Mouse (Mus musculus) forebrain, embryonic 12.5 days (tissue): ENCODE measurements around the gene Zfp108. TPM values are rescaled to one million over a fixed set of nuclear protein-coding genes. Genes with fewer than 3 reads are reported as not detected.
"Not testable (repeated sequence)": the region's sequence is repeated elsewhere in the genome, so short reads cannot be mapped to it uniquely, and the experiment has no call there.

ENCODE experiments used
- ATAC-seq: fragments of 200-750 bp; cut with Nextera tagmentation; 2 replicates; pipeline ENCODE4 v1.8.0; 2017; ENCODE audit warnings: moderate TSS enrichment; ENCODE audit not compliant: low FRiP score
- H3K27ac ChIP-seq: fragments of 300-500 bp; sonication (generic); 2 replicates; pipeline ENCODE4 v1.5.1; 2016; ENCODE audit warnings: mild to moderate bottlenecking
- H3K27me3 ChIP-seq: fragments of 300-500 bp; sonication (generic); 2 replicates; pipeline ENCODE4 v1.6.1; 2016; ENCODE audit warnings: mild to moderate bottlenecking
- H3K36me3 ChIP-seq: fragments of 300-500 bp; sonication (generic); replicated peaks from 2 replicates; pipeline ENCODE4 v1.6.1; 2016; ENCODE audit warnings: mild to moderate bottlenecking
- H3K4me1 ChIP-seq: fragments of 300-500 bp; sonication (generic); 2 replicates; pipeline ENCODE4 v1.6.1; 2016
- H3K4me2 ChIP-seq: fragments of 300-500 bp; sonication (generic); 2 replicates; pipeline ENCODE4 v1.6.1; 2016; ENCODE audit warnings: mild to moderate bottlenecking, moderate library complexity
- H3K4me3 ChIP-seq: fragments of 300-500 bp; sonication (generic); replicated peaks from 2 replicates; pipeline ENCODE4 v1.5.1; 2016; ENCODE audit warnings: mild to moderate bottlenecking
- H3K9ac ChIP-seq: fragments of 300-500 bp; sonication (generic); 2 replicates; pipeline ENCODE4 v1.6.1; 2016; ENCODE audit warnings: mild to moderate bottlenecking
- H3K9me3 ChIP-seq: fragments of 300-500 bp; sonication (generic); 2 replicates; pipeline ENCODE4 v1.6.1; 2016
- WGBS: fragments of 180-500 bp; shearing (Covaris S2); methylation state at CpG from one replicate; pipeline ENCODE4 v1.1.7; 2016; 5-methylcytosine and 5-hydroxymethylcytosine counted together
- polyA plus RNA-seq: library from polyadenylated mRNA; unstranded; fragments of >200 nt; fragmentation: Nextera tagmentation; extraction: Ambion mirVana; gene quantifications from 2 replicates; pipeline ENCODE4 v1.2.1, GENCODE M21; 2016

Gene Zfp108
- polyA plus RNA-seq, 1 experiment from 2014 or later, result 3.2 TPM

GRCm38 (mm10) chr7:24268176-24269155, 13.9 kb downstream of the Zfp108 start:
- WGBS, result 67% methylated on average over 24 of the region's 24 CpGs
- no peak for ATAC-seq

DNA sequence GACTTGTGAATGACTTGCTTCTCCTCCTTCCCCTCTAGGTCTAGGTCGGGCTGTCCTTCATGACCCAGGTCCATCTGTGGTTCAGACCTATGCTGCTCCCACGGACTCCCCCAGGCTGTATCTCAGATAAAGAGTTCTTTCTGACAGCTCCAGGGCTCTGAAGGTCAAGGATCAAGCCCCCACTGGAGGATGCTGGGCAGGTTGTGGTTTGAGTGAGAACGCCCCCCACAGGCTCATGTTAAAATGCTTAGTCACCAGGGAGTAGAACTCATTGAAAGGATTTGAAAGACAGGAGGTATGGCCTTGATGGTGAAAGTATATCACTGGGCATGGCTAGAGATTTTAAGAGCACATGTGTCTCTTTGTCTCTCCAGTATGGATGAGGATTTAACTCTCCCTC, 14.7 kb downstream of the Zfp108 start:
- H3K27me3 ChIP-seq, result no peaks in the 10 kb centered on the region
- no peaks in the 10 kb centered on the region for H3K9me3 ChIP-seq
- H3K27ac ChIP-seq, result no peak overlapping the region
- peak overlapping the region; percentile 72; the same call in 1 of the 2 replicates for H3K4me2 ChIP-seq
- peaks cover 9% of the 10 kb centered on the region; the same call in 1 of the 2 replicates for H3K4me1 ChIP-seq
- no peak for ATAC-seq
- no peak overlapping the region for H3K4me3 ChIP-seq
- 83% methylated on average over 3 of the region's 3 CpGs for WGBS
- peaks cover 9% of the 10 kb centered on the region for H3K36me3 ChIP-seq
- no peak overlapping the region for H3K9ac ChIP-seq

More at GRCm38 (mm10) chr7:24268176-24269155, 13.9 kb downstream of the Zfp108 start:
- no peaks in the 10 kb centered on the region for H3K9me3 ChIP-seq
- no peak overlapping the region for H3K4me2 ChIP-seq
- no peaks in the 10 kb centered on the region for H3K27me3 ChIP-seq
- peaks cover 1% of the 10 kb centered on the region for H3K36me3 ChIP-seq
- H3K27ac ChIP-seq, result peak overlapping the region; percentile 13; the same call in 1 of the 2 replicates
- no peak overlapping the region for H3K9ac ChIP-seq
- no peak overlapping the region for H3K4me3 ChIP-seq
- peaks cover 9% of the 10 kb centered on the region; the same call in 1 of the 2 replicates for H3K4me1 ChIP-seq

- peak overlapping the region; percentile 77; the same call in 1 of the 2 replicates for H3K9ac ChIP-seq
- H3K4me2 ChIP-seq, result peak overlapping the region; percentile 72
- H3K27me3 ChIP-seq, result no peaks in the 10 kb centered on the region
- H3K36me3 ChIP-seq, result peaks cover 14% of the 10 kb centered on the region
- H3K4me1 ChIP-seq, result peaks cover 9% of the 10 kb centered on the region; the same call in 1 of the 2 replicates
- ATAC-seq, result peak; percentile 49; the same call in 1 of the 2 replicates
- H3K9me3 ChIP-seq, result no peaks in the 10 kb centered on the region
- no peak overlapping the region for H3K27ac ChIP-seq
- 35% methylated on average over 7 of the region's 7 CpGs for WGBS
- H3K4me3 ChIP-seq, result peak overlapping the region; percentile 61
Observed at GRCm38 (mm10) chr7:24269667-24270287, 15.2 kb downstream of the Zfp108 start.

DNA sequence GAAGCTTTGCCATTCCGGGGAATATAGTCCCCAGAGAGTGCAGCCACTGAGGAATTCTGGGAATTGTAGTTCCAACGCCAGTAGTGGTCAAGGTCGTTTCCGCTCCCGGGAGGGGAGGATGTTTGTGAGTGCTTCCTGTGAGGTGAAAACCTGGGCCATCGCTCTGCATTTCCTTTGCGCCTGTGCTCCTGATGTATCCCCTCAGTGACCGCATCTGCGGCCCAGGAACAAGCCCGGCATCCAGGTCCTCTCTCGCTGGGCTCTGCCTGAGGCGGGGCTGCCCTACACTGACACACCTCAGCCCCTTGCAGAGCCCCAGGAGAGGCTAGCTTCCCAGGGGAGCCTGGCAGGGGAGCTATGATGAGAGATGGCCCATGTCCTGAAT, 15.7 kb downstream of the Zfp108 start, which contains the start of gene Zfp93:
Zfp93 (plus strand) TSS at position 133 of the 385 bp plus-strand sequence.
- Histone ChIP-seq H3K4me3 (peak within 1 kb of the TSS; percentile 61), H3K9me3 (no peaks in the 10 kb centered on the region), H3K27ac (peak within 1 kb of the TSS; percentile 77), H3K27me3 (no peaks in the 10 kb centered on the region), H3K4me2 (peak within 1 kb of the TSS; percentile 72), H3K4me1 (peaks cover 9% of the 10 kb centered on the region; the same call in 1 of the 2 replicates), H3K36me3 (peaks cover 19% of the 10 kb centered on the region), H3K9ac (peak within 1 kb of the TSS; percentile 77)
- peak; percentile 93 for ATAC-seq
- WGBS, result under 1% methylated on average over 12 of the region's 12 CpGs

- H3K4me1 ChIP-seq, result peaks cover 9% of the 10 kb centered on the region; the same call in 1 of the 2 replicates
- H3K27ac ChIP-seq, result no peak overlapping the region
- H3K9me3 ChIP-seq, result no peaks in the 10 kb centered on the region
- ATAC-seq, result no peak
- H3K27me3 ChIP-seq, result no peaks in the 10 kb centered on the region
- H3K36me3 ChIP-seq, result peaks cover 28% of the 10 kb centered on the region
- H3K9ac ChIP-seq, result no peak overlapping the region
- 96% methylated on average over 6 of the region's 6 CpGs for WGBS
- H3K4me2 ChIP-seq, result no peak overlapping the region
- H3K4me3 ChIP-seq, result no peak overlapping the region; the same call in 1 of the 2 replicates
Observed at GRCm38 (mm10) chr7:24271191-24271590, 16.6 kb downstream of the Zfp108 start.

GRCm38 (mm10) chr7:24274456-24274855, 19.9 kb downstream of the Zfp108 start:
- Histone ChIP-seq H3K9ac (no peak overlapping the region), H3K27me3 (no peaks in the 10 kb centered on the region), H3K36me3 (peaks cover 33% of the 10 kb centered on the region), H3K4me3 (no peak overlapping the region), H3K4me1 (peaks cover 9% of the 10 kb centered on the region; the same call in 1 of the 2 replicates), H3K4me2 (no peak overlapping the region), H3K27ac (no peak overlapping the region), H3K9me3 (no peaks in the 10 kb centered on the region)
- ATAC-seq, result no peak
- 94% methylated on average over 4 of the region's 4 CpGs for WGBS

DNA sequence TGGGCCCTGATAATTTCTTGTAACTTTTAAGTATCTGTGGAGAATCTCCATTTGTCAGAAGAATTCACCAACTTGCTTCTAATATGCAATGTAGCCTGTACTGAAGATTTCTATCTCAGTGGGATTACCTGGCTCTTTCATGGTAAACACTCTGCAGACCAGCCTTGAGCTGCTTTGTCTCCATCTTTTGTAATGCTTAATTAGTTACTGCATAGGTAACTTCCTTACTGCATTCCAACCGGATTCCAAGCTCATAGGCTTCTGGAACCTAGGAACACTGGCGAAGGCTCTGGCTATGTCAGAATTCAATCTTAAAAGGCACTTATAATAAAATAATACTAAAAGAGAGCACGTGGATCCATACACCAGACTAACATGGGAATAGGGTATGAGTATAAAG, 24.2 kb downstream of the Zfp108 start:
- H3K27ac ChIP-seq, H3K27me3 ChIP-seq, H3K9me3 ChIP-seq, ATAC-seq, H3K4me2 ChIP-seq, H3K4me1 ChIP-seq, H3K4me3 ChIP-seq, H3K9ac ChIP-seq: not testable (repeated sequence)
- H3K36me3 ChIP-seq, result peaks cover 28% of the 10 kb centered on the region
- 81% methylated on average over 3 of the region's 3 CpGs for WGBS

- no peaks in the 10 kb centered on the region for H3K27me3 ChIP-seq
- H3K27ac ChIP-seq, result no peak overlapping the region
- peaks cover 14% of the 10 kb centered on the region for H3K36me3 ChIP-seq
- WGBS, result 67% methylated on average over 10 of the region's 10 CpGs
- H3K9ac ChIP-seq, result no peak overlapping the region
- H3K4me2 ChIP-seq, result no peak overlapping the region
- no peak for ATAC-seq
- no peak overlapping the region for H3K4me3 ChIP-seq
- no peaks in the 10 kb centered on the region for H3K4me1 ChIP-seq
- H3K9me3 ChIP-seq, result no peaks in the 10 kb centered on the region
Observed at GRCm38 (mm10) chr7:24280031-24280857, 25.6 kb downstream of the Zfp108 start.

GRCm38 (mm10) chr7:24280858-24281145, 26.2 kb downstream of the Zfp108 start:
- Histone ChIP-seq H3K9me3 (no peaks in the 10 kb centered on the region), H3K4me2 (no peak overlapping the region), H3K4me3 (no peak overlapping the region), H3K9ac (no peak overlapping the region), H3K27ac (no peak overlapping the region), H3K27me3 (no peaks in the 10 kb centered on the region), H3K36me3 (peaks cover 9% of the 10 kb centered on the region), H3K4me1 (no peaks in the 10 kb centered on the region)
- 48% methylated on average over 4 of the region's 4 CpGs for WGBS
- no peak for ATAC-seq

DNA sequence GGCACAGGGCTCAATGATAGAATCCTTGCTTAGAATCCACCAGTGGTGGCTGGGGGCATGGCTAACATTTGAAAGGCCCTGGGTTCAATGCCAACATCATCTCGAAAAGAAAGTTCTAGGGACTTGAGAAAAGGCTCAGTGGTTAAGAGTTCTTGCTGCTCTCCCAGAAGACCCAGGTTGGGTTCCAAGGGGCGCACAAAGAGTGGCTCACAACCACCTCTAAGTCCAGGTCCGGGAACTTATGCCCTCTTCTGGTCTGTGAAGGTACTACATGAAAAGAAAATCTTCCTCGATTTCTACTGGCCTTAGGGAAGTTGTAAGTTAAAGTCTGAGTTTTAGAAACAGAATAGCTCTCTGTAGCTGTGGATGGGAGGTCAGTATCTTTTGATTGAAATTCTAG, 31.5 kb downstream of the Zfp108 start:
- Histone ChIP-seq H3K4me2 (no peak overlapping the region), H3K9ac (no peak overlapping the region), H3K36me3 (peaks cover 37% of the 10 kb centered on the region), H3K4me3 (no peak overlapping the region), H3K9me3 (no peaks in the 10 kb centered on the region), H3K27ac (no peak overlapping the region), H3K27me3 (no peaks in the 10 kb centered on the region), H3K4me1 (no peaks in the 10 kb centered on the region)
- 51% methylated on average over 4 of the region's 4 CpGs for WGBS
- no peak for ATAC-seq

GRCm38 (mm10) chr7:24286916-24287315, 32.3 kb downstream of the Zfp108 start:
- H3K4me3 ChIP-seq, result no peak overlapping the region
- no peaks in the 10 kb centered on the region for H3K4me1 ChIP-seq
- no peak overlapping the region for H3K27ac ChIP-seq
- WGBS, result 82% methylated on average over 4 of the region's 4 CpGs
- ATAC-seq, result no peak
- H3K27me3 ChIP-seq, result no peaks in the 10 kb centered on the region
- H3K4me2 ChIP-seq, result no peak overlapping the region
- peaks cover 46% of the 10 kb centered on the region for H3K36me3 ChIP-seq
- no peak overlapping the region for H3K9ac ChIP-seq
- H3K9me3 ChIP-seq, result no peaks in the 10 kb centered on the region

DNA sequence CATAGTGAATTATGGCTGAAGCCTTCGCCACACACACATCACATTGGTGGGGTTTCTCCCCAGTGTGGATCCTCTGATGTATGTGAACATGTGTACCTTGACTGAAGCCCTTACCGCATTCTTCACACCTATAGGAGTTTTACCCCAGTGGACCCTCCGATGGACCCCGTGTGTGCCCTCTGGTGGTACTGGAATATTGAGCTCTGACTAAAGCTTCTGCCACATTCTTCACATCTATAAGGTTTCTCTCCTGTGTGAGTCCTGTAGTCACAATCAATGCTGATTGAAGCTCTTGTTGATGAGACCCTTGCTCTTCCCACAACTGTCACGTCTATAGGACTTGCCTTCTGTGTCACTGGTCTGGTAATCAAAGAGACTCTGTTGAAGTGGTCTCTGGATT, 33.1 kb downstream of the Zfp108 start:
- 92% methylated on average over 5 of the region's 5 CpGs for WGBS
- H3K9me3 ChIP-seq, result no peaks in the 10 kb centered on the region
- no peaks in the 10 kb centered on the region for H3K4me1 ChIP-seq
- no peak overlapping the region for H3K27ac ChIP-seq
- H3K4me3 ChIP-seq, result no peak overlapping the region
- no peak overlapping the region for H3K4me2 ChIP-seq
- H3K36me3 ChIP-seq, result peaks cover 53% of the 10 kb centered on the region
- ATAC-seq, result no peak
- no peaks in the 10 kb centered on the region for H3K27me3 ChIP-seq
- H3K9ac ChIP-seq, result no peak overlapping the region
